Mouse (Mus musculus) CH12.LX (cell line): ENCODE results near the gene Ackr2. TPM values are rescaled to one million over a fixed set of nuclear protein-coding genes. Genes with fewer than 3 reads are reported as not detected.

Source experiments
- DNase-seq: peaks from one replicate; pipeline ENCODE4 v3.0.0-alpha.2; 2013; ENCODE audit errors: extremely low read depth
- H3K27ac ChIP-seq: 2 replicates; pipeline ENCODE4 v1.5.1; 2012; ENCODE audit warnings: low read depth, mild to moderate bottlenecking, control low read depth, moderate library complexity; ENCODE audit not compliant: insufficient read depth
- H3K27me3 ChIP-seq: replicated peaks from 2 replicates; pipeline ENCODE3; 2012; ENCODE audit warnings: inconsistent platforms
- H3K36me3 ChIP-seq, 2 experiments: replicated peaks in 1 of 2; 2 replicates each; pipeline versions ENCODE3 to v1.6.1; 2012; ENCODE audit warnings: inconsistent platforms in 1 of 2, low read length in 1 of 2, mild to moderate bottlenecking in 1 of 2, mixed read lengths in 1 of 2, moderate library complexity in 1 of 2; ENCODE audit not compliant: control insufficient read depth in 1 of 2, insufficient read depth in 1 of 2
- H3K4me1 ChIP-seq, 2 experiments: 2 replicates each; pipeline ENCODE4 v1.6.1; 2012; ENCODE audit warnings: inconsistent platforms in 1 of 2, moderate library complexity in 1 of 2; ENCODE audit not compliant: insufficient read depth in 2 of 2, control insufficient read depth in 1 of 2
- H3K4me2 ChIP-seq: 2 replicates; pipeline ENCODE4 v1.6.1; 2012; ENCODE audit warnings: low read depth, mild to moderate bottlenecking, control low read depth; ENCODE audit not compliant: poor library complexity, insufficient read depth, severe bottlenecking
- H3K4me3 ChIP-seq, 3 experiments: fragments of 150-350 bp in 1 of 3; sonication (generic) in 1 of 3; replicated peaks in 1 of 3; 2 replicates each; pipeline versions ENCODE3 to v1.5.1; 2011 to 2012; ENCODE audit warnings: low read depth in 2 of 3, low read length in 2 of 3, mild to moderate bottlenecking in 2 of 3, moderate library complexity in 2 of 3, control low read depth in 1 of 3, improper control_type of control experiment in 1 of 3, inconsistent platforms in 1 of 3, mixed read lengths in 1 of 3; ENCODE audit not compliant: poor library complexity in 1 of 3
- H3K79me2 ChIP-seq: replicated peaks from 2 replicates; pipeline ENCODE4 v1.6.1; 2012; ENCODE audit warnings: mild to moderate bottlenecking, moderate library complexity; ENCODE audit not compliant: control insufficient read depth, poor library complexity, insufficient read depth, severe bottlenecking; ENCODE audit errors: extremely low read depth
- H3K9ac ChIP-seq: 2 replicates; pipeline ENCODE4 v1.6.1; 2012; ENCODE audit warnings: low read depth, mild to moderate bottlenecking, control low read depth, moderate library complexity; ENCODE audit not compliant: insufficient read depth
- H3K9me3 ChIP-seq: replicated peaks from 2 replicates; pipeline ENCODE3; 2012; ENCODE audit warnings: low read length, inconsistent platforms, mixed read lengths
- BHLHE40 ChIP-seq: IDR thresholded peaks from 2 replicates; pipeline ENCODE4 v1.6.1; 2011; ENCODE audit warnings: mild to moderate bottlenecking, low read depth, low read length, improper control_type of control experiment
- CHD1 ChIP-seq: IDR thresholded peaks from 2 replicates; pipeline ENCODE4 v1.6.1; 2012; ENCODE audit warnings: low read depth, low read length, improper control_type of control experiment, inconsistent platforms
- CHD2 ChIP-seq: IDR thresholded peaks from 2 replicates; pipeline ENCODE4 v1.6.1; 2011; ENCODE audit warnings: low read length, improper control_type of control experiment
- CTCF ChIP-seq, 2 experiments: IDR thresholded peaks in 1 of 2; conservative IDR thresholded peaks in 1 of 2; 2 replicates each; pipeline ENCODE4 v1.5.1; 2011 to 2012; ENCODE audit warnings: low read depth in 2 of 2, low read length in 2 of 2, improper control_type of control experiment in 1 of 2, inconsistent platforms in 1 of 2, mild to moderate bottlenecking in 1 of 2, moderate library complexity in 1 of 2
- E2F4 ChIP-seq: IDR thresholded peaks from 2 replicates; pipeline ENCODE4 v1.6.1; 2011; ENCODE audit warnings: low read depth, low read length, improper control_type of control experiment; ENCODE audit not compliant: insufficient replicate concordance
- EP300 ChIP-seq: IDR thresholded peaks from 2 replicates; pipeline ENCODE4 v1.6.1; 2011; ENCODE audit warnings: low read length, improper control_type of control experiment
- ETS1 ChIP-seq: conservative IDR thresholded peaks from 2 replicates; pipeline ENCODE4 v1.6.1; 2012; ENCODE audit warnings: low read depth, mild to moderate bottlenecking, inconsistent platforms, low read length, improper control_type of control experiment, moderate library complexity
- HCFC1 ChIP-seq: IDR thresholded peaks from 2 replicates; pipeline ENCODE4 v1.6.1; 2012; ENCODE audit warnings: low read depth, mild to moderate bottlenecking, inconsistent platforms, low read length, improper control_type of control experiment
- IRF4 ChIP-seq: IDR thresholded peaks from 2 replicates; pipeline ENCODE4 v1.6.1; 2014; ENCODE audit warnings: low read depth, mild to moderate bottlenecking, inconsistent platforms, low read length, improper control_type of control experiment
- KAT2A ChIP-seq: IDR thresholded peaks from 2 replicates; pipeline ENCODE4 v1.6.1; 2012; ENCODE audit warnings: low read length, improper control_type of control experiment, inconsistent platforms; ENCODE audit not compliant: insufficient replicate concordance
- MAZ ChIP-seq: IDR thresholded peaks from 2 replicates; pipeline ENCODE4 v1.6.1; 2012; ENCODE audit warnings: low read depth, mild to moderate bottlenecking, inconsistent platforms, low read length, improper control_type of control experiment, moderate library complexity
- MEF2A ChIP-seq: IDR thresholded peaks from 2 replicates; pipeline ENCODE4 v1.6.1; 2014; ENCODE audit warnings: low read depth, mild to moderate bottlenecking, inconsistent platforms, low read length, improper control_type of control experiment, borderline replicate concordance
- MXI1 ChIP-seq: IDR thresholded peaks from 2 replicates; pipeline ENCODE4 v1.6.1; 2011; ENCODE audit warnings: mild to moderate bottlenecking, low read depth, low read length, improper control_type of control experiment
- NELFE ChIP-seq: IDR thresholded peaks from 2 replicates; pipeline ENCODE4 v1.6.1; 2011; ENCODE audit warnings: low read depth, low read length, improper control_type of control experiment
- NRF1 ChIP-seq: IDR thresholded peaks from 2 replicates; pipeline ENCODE4 v1.6.1; 2014; ENCODE audit warnings: low read depth, mild to moderate bottlenecking, inconsistent platforms, low read length, improper control_type of control experiment, moderate library complexity
- PAX5 ChIP-seq: IDR thresholded peaks from 2 replicates; pipeline ENCODE4 v1.6.1; 2012; ENCODE audit warnings: low read length, inconsistent platforms, mixed read lengths
- POLR2A ChIP-seq: IDR thresholded peaks from 2 replicates; pipeline ENCODE4 v1.6.1; 2011; ENCODE audit warnings: low read depth, mild to moderate bottlenecking, improper control_type of control experiment, low read length
- RCOR1 ChIP-seq: conservative IDR thresholded peaks from 2 replicates; pipeline ENCODE4 v1.6.1; 2012; ENCODE audit warnings: low read depth, mild to moderate bottlenecking, inconsistent platforms, low read length, improper control_type of control experiment
- SIN3A ChIP-seq: IDR thresholded peaks from 2 replicates; pipeline ENCODE4 v1.6.1; 2012; ENCODE audit warnings: low read length, improper control_type of control experiment, inconsistent platforms
- SMC3 ChIP-seq: IDR thresholded peaks from 2 replicates; pipeline ENCODE4 v1.6.1; 2011; ENCODE audit warnings: low read depth, low read length, improper control_type of control experiment
- TBP ChIP-seq: conservative IDR thresholded peaks from 2 replicates; pipeline ENCODE4 v1.6.1; 2011; ENCODE audit warnings: low read depth, low read length, improper control_type of control experiment
- TCF12 ChIP-seq: IDR thresholded peaks from 2 replicates; pipeline ENCODE4 v1.6.1; 2014; ENCODE audit warnings: low read depth, mild to moderate bottlenecking, inconsistent platforms, low read length, improper control_type of control experiment
- UBTF ChIP-seq: IDR thresholded peaks from 2 replicates; pipeline ENCODE4 v1.6.1; 2012; ENCODE audit warnings: low read depth, mild to moderate bottlenecking, inconsistent platforms, low read length, improper control_type of control experiment, moderate library complexity
- ZC3H11A ChIP-seq: IDR thresholded peaks from 2 replicates; pipeline ENCODE4 v1.6.1; 2012; ENCODE audit warnings: low read depth, mild to moderate bottlenecking, inconsistent platforms, low read length, improper control_type of control experiment
- ZKSCAN1 ChIP-seq: IDR thresholded peaks from 2 replicates; pipeline ENCODE4 v1.6.1; 2012; ENCODE audit warnings: low read depth, inconsistent platforms, low read length, improper control_type of control experiment, borderline replicate concordance
- ZMIZ1 ChIP-seq: IDR thresholded peaks from 2 replicates; pipeline ENCODE4 v1.6.1; 2012; ENCODE audit warnings: low read depth, mild to moderate bottlenecking, inconsistent platforms, low read length, improper control_type of control experiment
- dilution Hi-C: fragments of 300-500 bp; cut with MboI; formaldehyde crosslinking; loops from 2 replicates; pipeline ENCODE4 v1.14.3; 2020; ENCODE audit warnings: low sequenced_read_pairs; ENCODE audit not compliant: extremely low pct_unique_long_range_greater_than_20kb, extremely low pct_ligation_motif_present
- in situ Hi-C: fragments of 300-500 bp; cut with MboI; formaldehyde crosslinking; loops from 3 replicates; pipeline ENCODE4 v1.14.3; 2019; ENCODE audit warnings: low sequenced_read_pairs, low pct_ligation_motif_present, low pct_unique_long_range_greater_than_20kb, mixed read lengths
- polyA plus RNA-seq: library from polyadenylated mRNA; unstranded; fragments of >175 nt; gene quantifications from 2 replicates; pipeline ENCODE4 v1.2.1, GENCODE M21; 2012; ENCODE audit warnings: low read depth; ENCODE audit not compliant: insufficient read length
- total RNA-seq, 2 experiments: library from RNA; depleted of rRNA; stranded (reverse); fragments of 300-350 nt in 1 of 2; fragments of >200 nt in 1 of 2; gene quantifications; 2 replicates each; pipeline ENCODE4 v1.2.3; 2012 to 2014

Ackr2 gene
- total and polyA plus RNA-seq, 3 experiments: 2.9 to 13.9 (median 9.8) TPM

DNA sequence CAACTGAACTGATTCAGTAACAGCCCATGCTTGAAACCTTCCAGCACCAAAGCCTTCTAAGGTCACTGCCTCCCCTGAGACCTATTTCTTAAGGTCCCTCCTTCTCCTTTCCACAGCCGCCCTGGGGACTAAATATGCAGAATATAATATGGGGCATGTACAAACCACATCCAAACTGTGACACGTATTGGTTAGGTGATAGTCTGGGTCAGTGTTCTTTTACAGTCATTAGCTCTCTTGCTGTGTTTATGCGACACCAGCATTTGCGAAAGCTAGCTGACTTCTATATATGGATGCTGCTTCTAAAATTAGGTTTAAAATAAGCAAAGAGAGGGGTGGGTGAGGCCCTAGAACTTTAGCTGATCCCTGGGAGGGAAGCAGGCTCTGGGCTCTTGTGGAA, 1.3 kb upstream of the Ackr2 start:
- peak overlapping the region; percentile 52; the same call in 1 of the 2 replicates for H3K4me2 ChIP-seq
- no peak overlapping the region for H3K4me3 ChIP-seq
- peak overlapping the region; percentile 19; the same call in 1 of the 2 replicates for H3K27ac ChIP-seq
- dilution Hi-C loops: no loop called here
- no peak overlapping the region for H3K9ac ChIP-seq
- peak; percentile 63; the same call in 1 of the 2 replicates for TF ChIP-seq TCF12
- peak; percentile 68; the same call in 1 of the 2 replicates for TF ChIP-seq MAZ
- TF ChIP-seq E2F4: no peak
- TF ChIP-seq ZC3H11A: no peak
- TF ChIP-seq CHD2: 0 out of 2 replicates have a peak, but pooled peaks have one; percentile 14
- peak; percentile 65; the same call in 1 of the 2 replicates for TF ChIP-seq TBP
- peak; percentile 62; the same call in 1 of the 2 replicates for TF ChIP-seq KAT2A
- TF ChIP-seq BHLHE40: peak; percentile 52
- peak; percentile 55 for TF ChIP-seq EP300
- 0 out of 2 replicates have a peak, but pooled peaks have one; percentile 55 for TF ChIP-seq CHD1
- TF ChIP-seq IRF4: peak; percentile 55; the same call in 1 of the 2 replicates
- peak; percentile 77 for TF ChIP-seq MEF2A
- no peak for TF ChIP-seq CTCF (conservative IDR thresholded peaks at IDR 0.05 in 1 of 2, IDR thresholded peaks at IDR 0.05 in 1 of 2; ENCODE audit: low read depth in 2 of 2, low read length in 2 of 2)
- 0 out of 2 replicates have a peak, but pooled peaks have one; percentile 38 for TF ChIP-seq MXI1
- no peak; the same call in 1 of the 2 replicates for TF ChIP-seq ZMIZ1
- TF ChIP-seq ETS1: peak; percentile 68
- in situ Hi-C loops: no loop called here
- peak; percentile 91 for DNase-seq
- no peaks in the 10 kb centered on the region for H3K79me2 ChIP-seq
- peaks cover 0 to 14% of the 10 kb centered on the region in 2 experiments for H3K36me3 ChIP-seq
- peaks cover 45 to 77% of the 10 kb centered on the region in 2 experiments for H3K4me1 ChIP-seq
- no peaks in the 10 kb centered on the region for H3K9me3 ChIP-seq
- no peaks in the 10 kb centered on the region for H3K27me3 ChIP-seq

DNA sequence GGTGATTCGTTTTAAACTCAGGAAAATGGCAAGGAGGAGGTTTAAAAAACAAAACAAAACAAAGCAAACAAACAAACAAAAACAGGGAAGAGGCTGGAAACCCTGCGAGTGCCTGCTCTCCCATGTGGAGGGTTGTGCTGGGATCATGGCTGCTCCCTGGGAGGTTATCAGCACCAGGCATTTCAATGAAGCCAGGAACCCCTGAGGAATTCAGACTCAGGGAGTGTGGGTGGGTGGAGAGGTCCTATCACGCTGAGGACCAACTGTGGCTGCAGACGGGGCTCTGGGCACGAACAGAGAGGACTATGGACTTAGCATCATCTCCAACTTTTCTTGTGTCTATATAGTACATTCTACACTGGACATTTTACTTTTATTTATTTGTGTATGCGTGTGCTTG, 1.2 kb downstream of the Ackr2 start:
- Histone ChIP-seq H3K9me3 (no peaks in the 10 kb centered on the region), H3K4me1 (peaks cover 64 to 97% of the 10 kb centered on the region in 2 experiments), H3K79me2 (no peaks in the 10 kb centered on the region), H3K36me3 (peaks cover 0 to 8% of the 10 kb centered on the region in 2 experiments), H3K27ac (no peak overlapping the region), H3K9ac (no peak overlapping the region), H3K27me3 (no peaks in the 10 kb centered on the region), H3K4me2 (no peak overlapping the region), H3K4me3 (no peak overlapping the region)
- in situ Hi-C loops: no loop called here
- no peak for DNase-seq
- dilution Hi-C loops: no loop called here
- TF ChIP-seq NELFE (no peak), ZKSCAN1 (no peak), NRF1 (no peak), MXI1 (no peak), ZMIZ1 (no peak), TCF12 (no peak), TBP (no peak), SMC3 (no peak), CHD2 (no peak), PAX5 (no peak), RCOR1 (no peak), UBTF (no peak), SIN3A (no peak), ZC3H11A (no peak), HCFC1 (no peak), POLR2A (no peak)
